Mouse (Mus musculus): ENCODE measurements around the gene Tenm4.

Tenm4 gene

GRCm38 (mm10) chr7:96341479-96341878 lies 170.4 kb downstream of the Tenm4 start:
- no peak for DNase-seq (ENCODE audit: low spot score)

- no peak for DNase-seq (ENCODE audit: low spot score)
Observed at GRCm38 (mm10) chr7:96342996-96343395, 171.9 kb downstream of the Tenm4 start.

- no peak for DNase-seq (ENCODE audit: low spot score)
Observed at GRCm38 (mm10) chr7:96343667-96344066, 172.6 kb downstream of the Tenm4 start.

- DNase-seq (ENCODE audit: low spot score), result no peak
Observed at GRCm38 (mm10) chr7:96352671-96353070, 181.6 kb downstream of the Tenm4 start.

GRCm38 (mm10) chr7:96356285-96356811 lies 185.3 kb downstream of the Tenm4 start:
- DNase-seq (ENCODE audit: low spot score), result no peak

GRCm38 (mm10) chr7:96357550-96357949 lies 186.5 kb downstream of the Tenm4 start:
- no peak for DNase-seq (ENCODE audit: low spot score)

- DNase-seq (ENCODE audit: low spot score), result no peak
Observed at GRCm38 (mm10) chr7:96363311-96363710, 192.3 kb downstream of the Tenm4 start.

GRCm38 (mm10) chr7:96369947-96370346 lies 198.9 kb downstream of the Tenm4 start:
- no peak for DNase-seq (ENCODE audit: low spot score)

- no peak for DNase-seq (ENCODE audit: low spot score)
Observed at GRCm38 (mm10) chr7:96374004-96374663, 203.1 kb downstream of the Tenm4 start.

GRCm38 (mm10) chr7:96375507-96375906 lies 204.5 kb downstream of the Tenm4 start:
- DNase-seq (ENCODE audit: low spot score), result no peak

- no peak for DNase-seq (ENCODE audit: low spot score)
Observed at GRCm38 (mm10) chr7:96383686-96384528, 212.9 kb downstream of the Tenm4 start.

- no peak for DNase-seq (ENCODE audit: low spot score)
Observed at GRCm38 (mm10) chr7:96384726-96385500, 213.9 kb downstream of the Tenm4 start.

GRCm38 (mm10) chr7:96385850-96386249 lies 214.8 kb downstream of the Tenm4 start:
- DNase-seq (ENCODE audit: low spot score), result no peak

GRCm38 (mm10) chr7:96390034-96390670 lies 219.1 kb downstream of the Tenm4 start:
- no peak for DNase-seq (ENCODE audit: low spot score)

GRCm38 (mm10) chr7:96390894-96391293 lies 219.8 kb downstream of the Tenm4 start:
- DNase-seq (ENCODE audit: low spot score), result no peak

- DNase-seq (ENCODE audit: low spot score), result no peak
Observed at GRCm38 (mm10) chr7:96391797-96392472, 220.9 kb downstream of the Tenm4 start.

- no peak for DNase-seq (ENCODE audit: low spot score)
Observed at GRCm38 (mm10) chr7:96392600-96392999, 221.6 kb downstream of the Tenm4 start.

- no peak for DNase-seq (ENCODE audit: low spot score)
Observed at GRCm38 (mm10) chr7:96397940-96398339, 226.9 kb downstream of the Tenm4 start.

GRCm38 (mm10) chr7:96400411-96400810 lies 229.4 kb downstream of the Tenm4 start:
- no peak for DNase-seq (ENCODE audit: low spot score)

- DNase-seq (ENCODE audit: low spot score), result no peak
Observed at GRCm38 (mm10) chr7:96406630-96407214, 235.7 kb downstream of the Tenm4 start.

All from ovary, postnatal 14 days (tissue).